Mouse (Mus musculus) c-Kit-positive CD71-positive TER-119-positive erythroid progenitor cells, embryonic 14.5 days (primary cell): ENCODE measurements around the gene Morn1.

ENCODE experiments used
- DNase-seq: peaks from one replicate; pipeline ENCODE4 v3.0.0-alpha.2; 2013; ENCODE audit warnings: low spot score

Morn1 gene

DNA sequence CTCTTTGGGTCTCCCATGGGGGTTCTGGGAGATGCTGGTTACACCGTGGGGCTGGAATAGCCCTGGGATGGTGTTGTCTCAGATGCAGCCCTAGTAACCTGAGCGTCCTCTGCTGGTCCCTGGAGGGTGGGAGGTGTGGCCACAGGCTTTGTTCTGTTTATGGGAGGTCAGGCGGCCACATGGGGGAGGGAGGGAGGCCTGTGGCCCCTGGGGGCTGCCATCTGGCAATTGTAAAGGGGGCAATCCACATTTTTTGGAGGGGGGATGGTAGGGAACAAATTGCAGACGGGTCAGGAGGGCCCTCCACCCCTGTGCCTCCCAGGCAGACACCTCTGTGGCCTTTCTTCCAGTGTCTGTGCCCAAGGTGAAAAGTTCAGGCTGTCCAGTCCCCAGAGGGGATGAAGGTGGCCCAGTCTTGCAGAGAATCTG is 103.3 kb downstream of the Morn1 start:
- DNase-seq = no peak

DNA sequence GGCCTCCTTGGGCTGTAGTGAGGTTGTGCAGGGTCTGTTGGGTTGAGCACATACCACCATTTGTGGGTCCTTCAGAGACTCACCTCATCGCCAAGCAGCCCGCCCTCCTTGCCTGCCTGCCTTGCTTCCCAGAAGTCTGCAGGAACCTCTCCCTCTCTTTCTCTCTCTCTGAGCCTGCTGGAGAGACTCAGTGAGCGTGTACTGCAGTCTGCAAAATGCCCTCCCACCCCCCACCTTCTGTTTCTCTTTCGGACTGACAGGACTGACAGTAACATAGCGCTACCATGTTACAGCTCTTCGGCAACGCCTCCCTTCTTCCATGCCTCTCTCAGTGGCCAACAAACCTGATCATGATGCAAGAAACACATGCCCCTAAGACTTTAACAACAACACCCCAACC is 103.9 kb downstream of the Morn1 start:
- DNase-seq = no peak
